Mouse (Mus musculus) neural tube, embryonic 14.5 days (tissue): ENCODE measurements at regions not wholly inside any gene's neighbourhood (a gene's known extent, or its start where the extent isn't known, plus 50 kb on each side); places are given as distances from the start of the nearest gene placed in this dataset.

Source experiments
- ATAC-seq: fragments of 200-750 bp; cut with Nextera tagmentation; 2 replicates; pipeline ENCODE4 v1.8.0; 2017; ENCODE audit warnings: low read depth, mild to moderate bottlenecking, moderate TSS enrichment, moderate library complexity
- H3K27ac ChIP-seq: fragments of 300-500 bp; sonication (generic); 2 replicates; pipeline ENCODE4 v1.5.1; 2014; ENCODE audit warnings: low read depth, mild to moderate bottlenecking, control low read depth, low read length, moderate library complexity, mixed read lengths
- H3K27me3 ChIP-seq: fragments of 300-500 bp; sonication (generic); 2 replicates; pipeline ENCODE4 v1.6.1; 2014; ENCODE audit warnings: low read length; ENCODE audit not compliant: control insufficient read depth, insufficient read depth
- H3K36me3 ChIP-seq: fragments of 300-500 bp; sonication (generic); 2 replicates; pipeline ENCODE4 v1.6.1; 2014; ENCODE audit warnings: low read length, mixed read lengths; ENCODE audit not compliant: control insufficient read depth, insufficient read depth
- H3K4me1 ChIP-seq: fragments of 300-500 bp; sonication (generic); 2 replicates; pipeline ENCODE4 v1.6.1; 2014; ENCODE audit warnings: low read length; ENCODE audit not compliant: control insufficient read depth, insufficient read depth
- H3K4me2 ChIP-seq: fragments of 300-500 bp; sonication (generic); 2 replicates; pipeline ENCODE4 v1.6.1; 2014; ENCODE audit warnings: mild to moderate bottlenecking, low read depth, low read length, control low read depth
- H3K4me3 ChIP-seq: fragments of 300-500 bp; sonication (generic); 2 replicates; pipeline ENCODE4 v1.5.1; 2014; ENCODE audit warnings: low read depth, low read length, control low read depth, mixed read lengths
- H3K9ac ChIP-seq: fragments of 300-500 bp; sonication (generic); replicated peaks from 2 replicates; pipeline ENCODE4 v1.6.1; 2014; ENCODE audit warnings: low read depth, mild to moderate bottlenecking, control low read depth, low read length, mixed read lengths
- H3K9me3 ChIP-seq: fragments of 300-500 bp; sonication (generic); 2 replicates; pipeline ENCODE4 v1.6.1; 2016; ENCODE audit warnings: low read length; ENCODE audit not compliant: control insufficient read depth

GRCm38 (mm10) chr9:33954319-33954718, 531.4 kb upstream of the Kirrel3 start:
- H3K27ac ChIP-seq: no peak overlapping the region
- no peaks in the 10 kb centered on the region for H3K36me3 ChIP-seq
- no peak overlapping the region for H3K4me2 ChIP-seq
- no peak for ATAC-seq
- H3K9ac ChIP-seq: no peak overlapping the region
- H3K4me1 ChIP-seq: no peaks in the 10 kb centered on the region
- no peaks in the 10 kb centered on the region for H3K9me3 ChIP-seq
- H3K27me3 ChIP-seq: no peaks in the 10 kb centered on the region
- H3K4me3 ChIP-seq: no peak overlapping the region
